Mouse (Mus musculus) layer of hippocampus, postnatal 10 days (tissue): Measurements from ENCODE around the gene Apol10b. TPM values are rescaled to one million over a fixed set of nuclear protein-coding genes. Genes with fewer than 3 reads are reported as not detected.

Experiments used
- total RNA-seq, 2 experiments: library from RNA; stranded (reverse); gene quantifications; 2 replicates each; pipeline ENCODE4 v1.2.3; 2021

The Apol10b gene
- total RNA-seq, 2 experiments from 2014 or later: 0.16 TPM; not detected in 1

Other genes starting within 250 kb of the Apol10b start
- gene Apol7a, start 197.0 kb downstream of the Apol10b start, total RNA-seq: under 1 TPM; 0.32 to 0.42 TPM
- gene Apol9a, start 185.0 kb downstream of the Apol10b start, total RNA-seq: under 1 TPM in 1 of 2 experiments, not detected in 1; 0.83 TPM
- not detected for gene Apol7b, start 148.6 kb downstream of the Apol10b start, total RNA-seq
- not detected for gene Apol10a, start 119.1 kb downstream of the Apol10b start, total RNA-seq
- not detected for gene Apol11a, start 87.9 kb downstream of the Apol10b start, total RNA-seq
- not detected for gene Apol7c, start 62.8 kb downstream of the Apol10b start, total RNA-seq
- not detected for gene 1700025B11Rik, start 34.2 kb downstream of the Apol10b start, total RNA-seq
- gene Gm36245, start 3.1 kb upstream of the Apol10b start, total RNA-seq: not detected
- under 1 TPM in 1 of 2 experiments, not detected in 1; 0.18 TPM for gene Apol11b, start 47.2 kb upstream of the Apol10b start, total RNA-seq
- not detected for gene Apol7e, start 102.7 kb upstream of the Apol10b start, total RNA-seq
- not detected for gene Apol9b, start 132.9 kb upstream of the Apol10b start, total RNA-seq
- 1 to 10 TPM; 1.4 to 1.8 TPM for gene Apol8, start 160.9 kb upstream of the Apol10b start, total RNA-seq
- 10 to 100 TPM; 65.2 to 75.2 TPM for gene Myh9, start 246.1 kb upstream of the Apol10b start, total RNA-seq